Mouse (Mus musculus): ENCODE data around the gene Klf15.

Klf15 gene

DNA sequence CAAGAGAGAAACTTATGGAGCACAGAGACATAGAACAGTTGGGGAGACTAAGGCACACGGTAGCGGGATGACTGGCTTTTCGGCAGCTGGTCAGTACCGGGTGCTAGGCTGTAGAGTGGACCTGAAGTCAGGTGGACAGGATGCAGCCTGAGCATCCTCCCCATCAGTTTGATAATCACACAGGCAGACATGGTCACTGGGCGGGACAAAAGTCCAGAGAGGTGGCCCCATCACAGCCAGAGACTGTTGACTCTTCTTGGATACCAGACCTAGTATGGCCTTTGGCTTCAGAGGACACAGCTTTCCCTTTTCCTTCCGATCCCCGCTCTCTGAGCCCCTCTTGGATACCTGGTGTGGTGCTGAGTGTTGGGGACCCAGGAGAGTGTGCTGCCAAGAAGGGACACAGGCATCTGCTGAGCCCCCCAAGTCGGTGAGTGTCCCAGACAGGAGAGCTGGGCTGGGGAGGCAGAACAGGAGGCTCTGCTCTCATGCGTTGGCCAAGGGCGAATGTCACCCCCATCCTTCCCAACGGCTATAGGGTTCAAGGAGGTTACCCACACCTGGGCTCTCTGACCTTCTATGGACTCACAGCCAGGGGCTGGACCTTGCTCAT, 2.8 kb downstream of the Klf15 start:
- DNase-seq (ENCODE audit: low spot score in 2 of 2), result no peak

DNA sequence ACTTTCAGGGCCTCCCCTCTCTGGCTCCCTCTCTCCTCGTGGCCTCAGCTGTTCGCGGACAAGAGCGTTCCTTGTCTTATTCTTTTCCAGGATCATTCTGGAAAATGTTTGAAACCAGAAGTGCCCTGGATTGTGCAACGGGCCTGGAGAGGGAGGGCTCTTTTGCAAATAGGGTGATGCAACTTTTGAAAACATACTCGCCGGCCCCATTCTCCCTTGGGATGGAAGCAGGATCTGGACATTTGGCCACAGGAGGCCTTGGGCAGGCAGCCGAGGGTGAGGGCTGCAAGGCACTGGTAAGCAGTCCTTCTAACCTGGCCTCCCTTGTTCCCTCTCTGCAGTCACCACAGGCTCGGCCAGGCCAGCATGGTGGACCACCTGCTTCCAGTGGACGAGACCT, 3.7 kb downstream of the Klf15 start:
- DNase-seq (ENCODE audit: low spot score in 2 of 2), result no peak

DNA sequence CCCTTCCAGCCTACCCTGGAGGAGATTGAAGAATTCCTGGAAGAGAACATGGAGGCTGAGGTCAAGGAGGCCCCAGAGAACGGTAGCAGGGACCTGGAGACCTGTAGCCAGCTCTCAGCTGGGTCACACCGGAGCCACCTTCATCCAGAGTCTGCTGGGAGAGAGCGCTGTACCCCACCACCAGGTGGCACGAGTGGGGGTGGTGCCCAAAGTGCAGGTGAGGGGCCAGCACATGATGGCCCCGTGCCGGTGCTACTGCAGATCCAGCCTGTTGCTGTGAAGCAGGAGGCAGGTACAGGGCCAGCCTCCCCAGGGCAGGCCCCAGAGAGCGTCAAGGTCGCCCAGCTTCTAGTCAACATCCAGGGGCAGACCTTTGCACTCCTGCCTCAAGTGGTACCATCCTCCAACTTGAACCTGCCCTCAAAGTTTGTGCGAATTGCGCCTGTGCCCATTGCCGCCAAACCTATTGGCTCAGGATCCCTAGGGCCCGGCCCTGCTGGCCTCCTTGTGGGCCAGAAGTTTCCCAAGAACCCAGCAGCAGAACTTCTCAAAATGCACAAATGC, 4.6 kb downstream of the Klf15 start:
- DNase-seq (ENCODE audit: low spot score in 2 of 2), result no peak

DNA sequence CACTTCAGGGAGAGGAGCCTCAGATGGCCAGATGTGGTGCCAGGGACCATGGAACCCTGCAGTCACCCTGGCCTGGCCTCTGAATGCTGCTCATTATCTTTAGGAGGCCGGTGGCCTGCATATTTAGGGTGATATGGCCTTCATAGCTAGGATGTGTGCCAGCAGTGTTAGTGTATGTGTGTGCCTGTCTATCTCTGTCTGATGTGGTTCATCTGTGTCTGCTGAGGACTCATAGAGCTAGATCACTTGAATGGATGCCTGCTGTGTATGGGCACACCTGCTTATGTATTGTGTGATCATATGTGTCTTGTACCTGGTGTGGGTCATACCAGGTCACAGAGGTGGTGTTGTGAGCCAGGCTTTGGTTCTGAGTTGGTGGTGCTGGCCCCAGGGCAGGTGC, 5.8 kb downstream of the Klf15 start:
- no peak for DNase-seq (ENCODE audit: low spot score in 2 of 2)

DNA sequence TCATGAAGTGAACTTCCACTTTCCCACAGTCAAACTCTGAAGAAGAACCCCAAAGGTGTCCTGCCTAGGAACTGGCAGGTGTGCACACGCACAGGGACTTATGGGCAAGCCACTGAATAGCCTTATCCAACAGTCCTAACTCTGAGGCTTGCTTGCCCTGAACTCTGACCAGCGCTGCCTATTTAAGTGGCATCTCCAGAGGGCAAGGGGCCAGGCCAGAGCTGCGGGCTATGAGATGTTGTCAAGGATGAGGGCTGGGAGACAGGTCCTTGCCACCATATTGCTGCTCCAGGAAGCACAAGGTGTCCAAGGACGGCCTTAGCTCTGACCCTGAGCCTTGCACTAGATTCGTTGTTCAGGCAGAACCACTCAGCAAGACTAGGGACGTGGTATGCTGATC, 6.7 kb downstream of the Klf15 start:
- DNase-seq (ENCODE audit: low spot score in 2 of 2), result no peak

DNA sequence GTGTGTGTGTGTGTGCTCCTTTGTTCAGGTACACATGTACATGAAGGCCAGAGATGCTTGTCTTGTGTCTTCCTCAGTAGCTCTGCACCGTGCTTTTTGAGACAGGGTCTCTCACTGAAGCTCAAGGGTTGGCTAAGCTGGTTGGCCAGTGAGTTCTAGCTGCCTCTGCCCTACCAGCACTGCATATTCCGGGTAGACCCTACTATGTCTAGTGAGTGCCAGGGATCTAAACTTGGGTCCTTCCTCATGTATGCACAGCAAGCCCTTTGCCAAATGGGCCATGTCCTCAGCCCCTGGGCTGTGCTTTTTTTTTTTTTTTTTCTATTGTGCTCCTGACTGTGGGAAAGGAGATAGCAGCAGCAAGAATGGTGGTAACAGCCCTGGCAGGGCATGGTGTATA, 7.9 kb downstream of the Klf15 start:
- DNase-seq (ENCODE audit: low spot score in 2 of 2), result no peak

DNA sequence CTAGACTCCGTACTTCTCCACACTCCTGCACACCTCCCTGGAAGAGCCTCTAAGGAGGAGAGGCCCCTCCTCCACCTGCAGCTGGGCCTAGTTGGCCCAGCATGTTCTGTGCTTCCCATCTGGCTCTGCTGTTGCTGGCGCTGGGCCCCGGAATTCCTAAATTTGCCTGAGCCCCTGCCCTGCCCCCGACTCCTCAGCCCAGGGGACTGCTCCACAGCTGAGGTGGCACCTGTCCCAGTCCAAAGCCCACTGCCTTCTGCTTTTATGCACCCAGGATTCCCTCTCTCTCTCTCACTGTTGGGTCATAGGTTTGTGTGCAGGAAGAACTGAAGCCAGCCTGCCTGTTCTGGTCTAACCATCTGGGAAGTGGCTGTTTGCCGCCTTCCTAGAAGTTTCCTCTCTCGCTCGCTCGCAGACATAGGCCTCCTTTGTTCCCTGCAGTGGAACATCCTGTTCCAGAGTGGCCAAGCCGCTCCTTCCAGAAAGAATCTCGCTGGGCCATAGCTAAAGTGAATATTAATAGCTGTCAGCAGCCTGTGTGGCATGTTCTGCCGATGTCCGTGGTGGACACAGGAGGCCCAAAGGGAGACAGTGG, 8.7 kb downstream of the Klf15 start:
- peak in 1 of 2 experiments; percentile 55 for DNase-seq (ENCODE audit: low spot score in 2 of 2)

DNA sequence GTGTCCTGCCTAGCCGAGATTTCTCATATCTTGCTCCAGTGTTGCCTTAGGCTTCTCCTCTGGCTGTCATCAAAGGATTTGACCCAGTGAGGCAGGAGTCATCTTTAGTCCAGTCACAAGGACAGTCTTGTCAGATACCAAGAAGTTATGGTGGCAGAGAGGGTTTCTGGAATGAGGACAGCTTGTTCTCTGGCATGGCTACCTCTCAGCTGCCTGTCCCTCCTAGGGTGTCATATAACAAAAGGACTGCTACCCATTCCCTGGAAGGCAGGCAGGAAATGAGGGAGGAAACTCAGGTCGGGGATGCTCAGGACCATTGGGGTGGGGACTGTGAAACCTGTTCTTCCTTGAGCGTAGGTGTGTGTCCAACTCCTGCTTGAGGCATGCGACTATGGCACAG, 9.7 kb downstream of the Klf15 start:
- DNase-seq (ENCODE audit: low spot score in 2 of 2), result no peak

DNA sequence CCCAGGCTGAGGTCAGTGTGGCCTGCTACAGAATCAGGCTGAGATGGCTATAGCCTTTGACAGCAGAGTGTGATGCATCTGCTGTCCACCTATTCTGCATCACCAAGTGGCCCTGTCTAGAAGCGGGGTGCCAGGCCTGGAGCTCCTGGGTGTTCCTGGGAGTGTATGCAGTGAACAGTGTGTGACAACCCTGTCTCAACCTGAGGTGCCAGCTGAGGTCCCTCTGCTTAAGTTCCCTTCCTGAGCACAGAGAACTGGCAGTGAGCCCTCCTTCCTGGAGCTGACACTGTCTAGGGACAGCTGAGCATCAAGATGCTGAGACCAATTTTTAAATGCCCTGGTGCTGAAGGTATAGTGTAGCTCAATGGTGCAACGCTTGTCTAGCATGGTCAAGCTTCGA, 10.3 kb downstream of the Klf15 start:
- no peak for DNase-seq (ENCODE audit: low spot score in 2 of 2)

DNA sequence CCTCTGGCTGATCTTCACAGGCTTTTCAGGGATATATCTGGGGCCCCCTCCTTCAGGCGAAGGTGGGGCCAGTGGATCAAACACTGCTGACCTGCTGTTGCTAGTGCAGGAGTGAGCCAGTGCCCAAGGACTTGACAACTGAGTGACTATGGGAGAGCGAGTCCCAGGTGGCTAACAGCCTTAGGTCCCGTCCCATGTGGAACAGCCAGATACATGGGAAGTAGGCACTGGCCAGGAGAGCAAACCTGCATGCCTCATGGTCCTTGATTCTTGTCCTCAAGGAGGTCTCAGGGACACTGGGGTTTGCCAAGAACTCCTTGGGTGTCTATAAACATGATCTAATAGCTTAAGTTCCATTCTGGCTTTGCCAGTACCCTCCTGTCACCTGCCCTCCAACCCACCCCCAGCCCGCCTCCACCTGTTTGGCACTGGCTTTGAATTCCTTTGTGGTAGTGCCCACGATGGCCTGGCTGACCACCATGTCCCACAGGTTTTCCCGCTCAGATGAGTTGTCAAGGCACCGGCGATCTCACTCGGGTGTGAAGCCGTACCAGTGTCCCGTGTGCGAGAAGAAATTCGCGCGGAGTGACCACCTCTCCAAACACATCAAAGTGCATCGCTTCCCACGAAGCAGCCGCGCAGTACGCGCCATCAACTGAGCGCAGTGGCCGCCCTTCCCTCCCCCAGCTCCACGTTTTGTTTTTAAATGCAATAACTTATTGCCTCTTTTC, 11.4 kb downstream of the Klf15 start:
- DNase-seq (ENCODE audit: low spot score in 2 of 2), result no peak

DNA sequence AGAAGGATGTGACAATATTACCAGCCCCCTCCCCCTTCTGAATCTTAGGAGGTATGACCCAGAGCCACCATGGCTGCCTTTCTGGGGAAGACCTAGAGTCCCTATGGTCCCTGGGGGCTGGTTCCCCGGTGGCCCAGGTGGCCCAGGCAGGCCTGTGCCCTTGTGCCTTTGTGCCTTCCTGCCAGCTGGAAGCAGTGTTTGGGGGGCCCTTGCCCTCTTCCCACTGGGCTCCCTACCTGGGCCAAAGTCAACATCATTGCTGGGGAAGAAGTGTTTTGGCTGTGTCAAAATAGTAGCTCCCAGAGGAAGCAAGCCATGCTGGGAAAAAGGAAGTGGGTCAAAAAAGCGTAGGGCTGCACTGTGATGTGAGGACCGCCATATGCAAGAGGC, 12.0 kb downstream of the Klf15 start:
- no peak for DNase-seq (ENCODE audit: low spot score in 2 of 2)

DNA sequence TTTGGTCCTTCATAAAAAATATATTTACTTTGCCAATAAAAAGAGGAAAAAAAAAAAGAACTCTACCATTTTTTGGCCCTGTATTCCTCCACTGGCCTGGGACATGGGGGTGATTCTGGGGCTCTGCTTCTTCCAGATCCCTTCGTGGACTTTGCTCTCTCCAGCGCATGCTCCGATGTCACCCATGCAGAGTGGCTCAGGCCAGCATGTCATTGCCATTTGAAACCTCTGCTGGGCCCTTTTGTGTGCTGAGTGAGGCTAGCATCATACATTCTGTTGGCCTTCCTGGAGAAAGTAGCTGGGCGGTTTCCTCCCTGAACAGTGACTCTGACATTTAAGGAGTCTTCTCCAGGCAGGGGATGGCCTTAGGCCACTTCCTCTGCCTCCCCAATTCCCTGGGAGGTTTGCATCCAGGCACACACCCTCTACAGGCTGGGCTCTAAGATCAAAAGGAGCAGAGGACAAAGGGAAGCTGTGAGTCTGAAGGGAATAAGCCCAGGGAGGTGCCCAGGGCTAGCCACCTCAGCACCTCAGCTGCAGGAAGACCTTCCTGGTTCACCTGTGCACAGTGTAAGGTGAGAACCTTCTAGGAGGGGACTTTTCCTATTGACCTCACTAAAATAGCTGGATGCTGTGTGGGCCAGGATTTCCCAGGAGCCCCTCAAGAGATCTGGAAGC, 12.9 kb downstream of the Klf15 start:
- no peak for DNase-seq (ENCODE audit: low spot score in 2 of 2)

DNA sequence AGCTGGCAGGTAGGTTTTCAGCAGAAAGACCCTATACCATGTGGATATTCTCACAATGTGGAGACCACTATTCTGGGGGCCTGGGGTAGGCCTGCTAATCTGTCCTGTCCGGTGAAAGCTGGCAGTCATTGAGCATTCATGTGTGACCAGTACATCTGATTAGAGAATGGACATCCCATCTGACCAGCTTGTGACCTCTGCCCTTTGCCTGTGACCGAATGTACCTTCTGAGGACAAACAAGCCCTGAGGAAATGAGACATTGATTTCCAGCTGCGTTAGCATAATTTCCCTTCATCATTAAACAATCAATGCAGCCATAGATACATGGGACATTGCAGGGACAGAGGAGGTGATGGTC, 13.5 kb downstream of the Klf15 start:
- DNase-seq (ENCODE audit: low spot score in 2 of 2), result no peak

DNA sequence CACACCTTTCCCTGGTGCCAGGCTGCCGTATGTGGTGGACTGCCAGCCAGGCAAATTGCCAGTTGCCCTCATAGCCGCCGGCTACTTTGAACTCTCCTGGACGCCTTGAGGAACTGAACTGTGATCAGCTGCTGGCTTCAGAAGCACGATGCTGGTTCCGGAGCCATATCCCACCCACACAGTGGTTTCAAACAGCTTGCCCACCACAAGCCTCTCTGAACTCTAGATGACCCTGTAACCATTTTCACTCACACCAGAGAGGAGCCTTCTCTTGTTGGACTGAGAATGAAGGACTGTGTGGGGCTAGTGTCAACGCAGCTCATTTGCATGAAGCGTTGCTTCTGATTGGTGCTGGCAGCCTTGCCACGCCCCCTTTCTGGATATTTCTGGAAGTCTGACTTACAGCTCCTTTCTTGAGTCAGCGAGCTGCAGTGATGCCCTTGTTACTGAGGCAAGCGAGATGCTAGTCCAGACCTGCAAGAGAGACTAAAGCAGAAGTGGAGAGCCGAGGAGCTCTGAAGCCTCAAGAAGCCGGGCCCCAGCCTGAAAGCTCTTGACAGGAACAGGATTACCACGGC, 14.7 kb downstream of the Klf15 start:
- peak in 1 of 2 experiments; percentile 49 for DNase-seq (ENCODE audit: low spot score in 2 of 2)

DNA sequence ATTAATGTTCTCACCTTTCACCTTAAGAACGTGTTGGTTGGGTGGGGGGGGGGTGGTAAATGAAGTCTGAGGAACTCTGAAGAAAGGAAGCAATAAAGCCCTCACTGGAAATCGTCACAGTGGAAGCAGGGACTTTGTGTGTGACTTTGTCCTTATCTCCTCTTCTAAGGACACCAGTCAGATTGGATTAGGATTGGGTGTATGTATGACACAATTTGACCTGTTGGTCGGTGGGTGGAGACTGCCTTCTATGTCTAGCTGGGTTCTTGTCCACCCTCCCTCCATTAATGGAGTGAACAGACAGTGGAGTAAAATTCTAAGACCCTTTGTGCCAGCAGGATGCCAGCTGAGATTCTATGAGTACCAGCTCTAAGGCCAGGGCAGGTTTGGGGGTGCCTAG, 21.9 kb downstream of the Klf15 start:
- no peak for DNase-seq (ENCODE audit: low spot score in 2 of 2)

DNA sequence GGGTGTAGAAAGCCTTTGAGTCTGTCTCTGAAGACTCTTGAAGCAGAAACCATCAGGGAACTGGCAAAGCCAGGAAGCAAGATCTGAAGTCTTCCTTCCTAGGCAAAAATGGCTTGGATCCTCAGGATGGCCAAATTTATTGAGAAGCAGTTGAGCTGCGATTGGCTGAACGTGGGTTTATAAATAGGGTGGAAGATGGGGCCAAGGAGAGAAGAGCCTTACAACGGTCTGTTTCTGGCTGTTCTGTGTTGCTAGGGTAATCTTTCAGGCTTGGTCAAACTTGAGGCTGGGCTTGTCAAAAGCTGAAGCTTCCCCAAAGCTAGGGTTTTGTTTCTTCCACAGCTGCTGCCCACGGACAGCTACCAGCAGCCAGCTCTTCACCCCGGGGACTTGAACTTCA, 22.5 kb downstream of the Klf15 start:
- DNase-seq (ENCODE audit: low spot score in 2 of 2), result no peak

DNA sequence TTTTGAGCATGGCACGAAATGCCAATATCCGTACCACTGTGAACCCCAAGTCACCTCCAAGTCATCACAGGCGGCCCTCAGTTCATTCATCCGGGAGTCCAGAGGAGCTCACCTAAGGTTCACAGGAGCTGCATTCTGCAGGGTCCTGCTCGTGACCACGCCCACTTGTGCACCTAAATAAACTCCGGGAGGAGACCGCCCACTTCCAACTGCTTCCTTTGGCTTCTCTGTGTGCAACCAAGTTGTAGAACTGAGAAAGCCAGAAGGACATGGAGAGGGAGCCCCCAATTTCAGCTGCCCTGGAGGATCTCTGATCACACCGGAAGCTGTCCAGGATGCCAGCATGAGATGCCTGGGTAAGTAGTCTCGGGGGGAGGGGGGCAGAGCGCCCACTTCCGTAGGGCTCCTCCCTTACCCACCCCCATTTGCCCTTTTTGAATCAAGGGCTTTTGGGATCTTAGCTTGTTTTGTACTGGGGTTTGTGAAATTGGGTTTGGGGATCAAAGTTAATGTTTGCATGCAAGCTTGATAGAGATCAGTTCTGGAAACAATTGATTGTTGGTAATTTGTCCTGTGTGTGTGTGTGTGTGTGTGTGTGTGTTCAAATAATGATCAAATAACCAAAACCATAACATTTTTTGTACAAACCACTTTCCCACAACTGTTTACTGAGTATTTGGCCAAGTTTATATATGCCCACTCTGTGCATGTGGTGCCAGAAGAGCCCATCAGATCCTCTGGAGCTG, 24.0 kb downstream of the Klf15 start, which contains the start of gene Aldh1l1:
TSS of gene Aldh1l1 (plus strand) at position 252 of the 746 bp plus-strand sequence.
- no peak for DNase-seq (ENCODE audit: low spot score in 2 of 2)

DNA sequence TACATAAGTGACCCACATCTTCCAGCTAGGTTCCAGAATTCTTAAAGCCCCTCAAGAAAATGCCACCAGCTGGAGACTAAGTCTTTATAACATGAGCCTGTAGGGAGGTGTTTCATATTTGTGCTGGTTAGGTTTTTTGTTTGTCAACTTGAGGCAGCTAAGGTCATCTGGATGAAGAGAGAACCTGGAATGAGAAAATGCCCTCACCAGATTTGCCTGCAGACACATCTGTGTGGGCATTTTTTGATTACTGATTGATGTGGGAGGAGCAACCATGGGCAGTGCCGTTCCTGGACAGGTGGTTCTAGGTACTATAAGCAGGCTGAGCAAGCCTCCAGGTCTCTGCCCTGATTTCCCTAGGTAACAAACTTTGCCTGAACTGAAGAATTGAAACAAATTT, 25.2 kb downstream of the Klf15 start:
- DNase-seq (ENCODE audit: low spot score in 2 of 2), result no peak

DNA sequence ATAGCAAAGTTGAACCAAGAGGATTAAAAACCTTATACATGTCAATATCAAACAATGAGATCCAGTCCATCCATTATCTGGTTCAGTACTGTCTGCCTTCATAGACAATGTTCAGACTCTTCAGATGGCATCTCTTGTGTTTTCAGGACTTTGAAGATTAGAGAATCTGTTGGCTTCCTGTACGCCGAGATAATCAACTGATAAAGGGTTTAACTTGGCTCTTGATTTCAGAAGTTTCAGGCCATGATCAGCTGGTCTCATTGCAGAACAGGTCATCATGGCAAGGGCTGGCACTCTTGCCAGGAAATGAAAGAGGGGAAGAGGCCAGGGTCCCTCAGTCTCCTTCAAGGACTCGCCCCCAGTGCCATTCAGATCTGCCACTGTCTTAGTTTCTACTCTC, 27.2 kb downstream of the Klf15 start:
- no peak for DNase-seq (ENCODE audit: low spot score in 2 of 2)

DNA sequence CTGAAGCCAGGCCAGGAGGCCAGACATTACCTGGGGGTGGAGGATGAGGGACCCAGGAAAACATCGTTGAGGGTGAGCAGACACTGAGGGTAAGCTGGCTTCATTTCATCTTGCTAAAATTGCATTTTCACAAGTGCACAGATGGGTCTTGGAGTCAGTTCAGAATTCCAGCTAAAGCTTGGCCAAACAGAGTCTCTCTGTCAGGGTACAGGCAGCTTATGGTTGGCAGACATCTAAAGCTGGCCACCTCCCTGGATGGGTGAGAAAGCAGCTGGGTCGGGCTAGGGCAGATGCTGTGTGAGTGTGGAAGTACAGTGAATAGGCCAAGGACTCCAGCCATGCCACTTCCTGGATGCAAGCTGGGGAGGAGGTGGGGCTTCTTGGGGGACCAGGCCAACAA, 28.6 kb downstream of the Klf15 start:
- DNase-seq (ENCODE audit: low spot score in 2 of 2), result peak in 1 of 2 experiments; percentile 47

DNA sequence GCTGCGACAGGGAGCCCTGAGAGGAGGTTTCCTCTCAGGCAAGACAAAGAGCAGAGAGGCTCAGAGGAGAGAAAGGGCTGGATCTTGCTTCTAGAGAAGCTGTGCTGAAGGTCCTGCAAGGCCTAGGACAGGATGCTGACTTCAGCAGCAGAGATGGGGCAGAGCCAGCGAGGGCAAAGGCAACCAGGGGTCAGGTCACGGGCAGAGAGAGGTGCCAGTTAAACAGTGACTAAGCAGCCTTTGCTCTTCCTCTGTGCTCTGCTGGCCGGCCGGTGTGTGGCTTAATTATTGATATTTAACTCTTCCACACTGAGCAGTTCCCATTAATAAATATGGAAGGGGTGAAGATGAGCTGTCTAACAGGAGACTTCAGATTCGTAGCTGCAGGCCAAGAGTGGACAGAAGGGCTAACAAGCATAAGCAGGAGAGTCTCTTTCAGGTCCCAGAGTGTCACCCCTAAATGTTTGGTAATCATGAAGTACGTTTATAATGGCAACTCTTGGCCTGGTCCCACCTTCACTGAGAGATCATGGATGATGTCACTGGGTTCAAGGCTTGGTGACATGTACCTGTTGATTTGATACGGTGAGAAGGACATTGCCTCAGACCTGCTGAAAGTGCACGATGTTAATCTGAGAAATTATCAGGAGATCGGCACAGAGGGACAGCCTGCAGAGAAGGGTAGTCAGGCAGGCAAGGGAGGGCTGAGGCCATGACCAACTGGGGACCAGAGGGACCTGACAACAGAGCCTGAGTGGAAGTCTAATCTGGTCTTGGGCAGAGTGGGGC, 29.8 kb downstream of the Klf15 start:
- DNase-seq (ENCODE audit: low spot score in 2 of 2), result no peak

Measured in left cerebral cortex, adult 9 months (tissue).